Mouse (Mus musculus) forebrain, embryonic 11.5 days (tissue): ENCODE results near the gene Zdhhc20. TPM values are rescaled to one million over a fixed set of nuclear protein-coding genes. Genes with fewer than 3 reads are reported as not detected.

Source experiments
- ATAC-seq: fragments of 200-750 bp; cut with Nextera tagmentation; replicated peaks from 2 replicates; pipeline ENCODE4 v1.8.0; 2017; ENCODE audit warnings: moderate TSS enrichment; ENCODE audit not compliant: low FRiP score
- DNase-seq: peaks from one replicate; pipeline ENCODE4 v3.0.0-alpha.2; 2017; ENCODE audit warnings: low spot score
- H3K27ac ChIP-seq: fragments of 300-500 bp; sonication (generic); 2 replicates; pipeline ENCODE4 v1.5.1; 2014; ENCODE audit warnings: low read depth, low read length
- H3K27me3 ChIP-seq: fragments of 300-500 bp; sonication (generic); 2 replicates; pipeline ENCODE4 v1.6.1; 2014; ENCODE audit warnings: mild to moderate bottlenecking, low read length, mixed read lengths; ENCODE audit not compliant: control insufficient read depth, insufficient read depth
- H3K36me3 ChIP-seq: fragments of 300-500 bp; sonication (generic); 2 replicates; pipeline ENCODE4 v1.6.1; 2014; ENCODE audit warnings: mild to moderate bottlenecking, low read length, moderate library complexity, mixed read lengths; ENCODE audit not compliant: control insufficient read depth, insufficient read depth
- H3K4me1 ChIP-seq: fragments of 300-500 bp; sonication (generic); replicated peaks from 2 replicates; pipeline ENCODE4 v1.6.1; 2014; ENCODE audit warnings: low read length, mixed read lengths; ENCODE audit not compliant: control insufficient read depth, insufficient read depth
- H3K4me2 ChIP-seq: fragments of 300-500 bp; sonication (generic); 2 replicates; pipeline ENCODE4 v1.6.1; 2014; ENCODE audit warnings: low read depth, mild to moderate bottlenecking, low read length, moderate library complexity, mixed read lengths; ENCODE audit not compliant: severe bottlenecking
- H3K4me3 ChIP-seq: fragments of 300-500 bp; sonication (generic); 2 replicates; pipeline ENCODE4 v1.5.1; 2014; ENCODE audit warnings: low read depth, low read length
- H3K9ac ChIP-seq: fragments of 300-500 bp; sonication (generic); 2 replicates; pipeline ENCODE4 v1.6.1; 2014; ENCODE audit warnings: low read length
- H3K9me3 ChIP-seq: fragments of 300-500 bp; sonication (generic); 2 replicates; pipeline ENCODE4 v1.6.1; 2016; ENCODE audit warnings: low read length, mixed read lengths; ENCODE audit not compliant: control insufficient read depth
- WGBS: fragments of 180-500 bp; shearing (Covaris S2); extraction: QIAGEN DNeasy Blood & Tissue Kit; methylation state at CpG from one replicate; pipeline ENCODE4 v1.1.7; 2014; 5-methylcytosine and 5-hydroxymethylcytosine counted together
- microRNA-seq: library from miRNA; unstranded; fragments of <30 nt; microRNA quantifications from one replicate; pipeline ENCODE4, GENCODE M21; 2016; ENCODE audit not compliant: insufficient number of aligned reads
- polyA plus RNA-seq: library from polyadenylated mRNA; unstranded; fragments of >200 nt; fragmentation: Nextera tagmentation; extraction: Ambion mirVana; gene quantifications from 2 replicates; pipeline ENCODE4 v1.2.1, GENCODE M21; 2014

The Zdhhc20 gene
- polyA plus RNA-seq, 1 experiment from 2014 or later = 62.2 TPM

GRCm38 (mm10) chr14:57797551-57797950 is 92.5 kb downstream of the Zdhhc20 start:
- 12% methylated on average over 7 of the region's 7 CpGs for WGBS
- Histone ChIP-seq H3K36me3 (no peaks in the 10 kb centered on the region; the same call in 1 of the 2 replicates), H3K4me1 (peaks cover 4% of the 10 kb centered on the region; the same call in 1 of the 2 replicates), H3K4me2 (peak overlapping the region; percentile 51), H3K27me3 (no peaks in the 10 kb centered on the region), H3K4me3 (peak overlapping the region; percentile 69), H3K9ac (peak overlapping the region; percentile 3; the same call in 1 of the 2 replicates), H3K9me3 (no peaks in the 10 kb centered on the region), H3K27ac (no peak overlapping the region)
- peak; percentile 69; the same call in 1 of the 2 replicates for ATAC-seq
- no peak for DNase-seq

- Histone ChIP-seq H3K36me3 (no peaks in the 10 kb centered on the region), H3K9me3 (no peaks in the 10 kb centered on the region), H3K4me2 (no peak overlapping the region), H3K27me3 (no peaks in the 10 kb centered on the region), H3K4me1 (no peaks in the 10 kb centered on the region), H3K4me3 (no peak overlapping the region), H3K27ac (no peak overlapping the region), H3K9ac (no peak overlapping the region)
- no peak for ATAC-seq
- no peak for DNase-seq
- 88% methylated on average over 4 of the region's 4 CpGs for WGBS
Measured at GRCm38 (mm10) chr14:57791171-57791570, 98.9 kb downstream of the Zdhhc20 start.

- DNase-seq (no peak), ATAC-seq (no peak)
- H3K9me3 ChIP-seq = no peaks in the 10 kb centered on the region
- WGBS = 87% methylated on average over 9 of the region's 9 CpGs
- no peaks in the 10 kb centered on the region for H3K36me3 ChIP-seq
- no peak overlapping the region for H3K9ac ChIP-seq
- H3K4me3 ChIP-seq = no peak overlapping the region
- no peak overlapping the region for H3K27ac ChIP-seq
- no peak overlapping the region for H3K4me2 ChIP-seq
- no peaks in the 10 kb centered on the region for H3K4me1 ChIP-seq
- H3K27me3 ChIP-seq = no peaks in the 10 kb centered on the region
Measured at GRCm38 (mm10) chr14:57789759-57790158, 100.3 kb downstream of the Zdhhc20 start.

DNA sequence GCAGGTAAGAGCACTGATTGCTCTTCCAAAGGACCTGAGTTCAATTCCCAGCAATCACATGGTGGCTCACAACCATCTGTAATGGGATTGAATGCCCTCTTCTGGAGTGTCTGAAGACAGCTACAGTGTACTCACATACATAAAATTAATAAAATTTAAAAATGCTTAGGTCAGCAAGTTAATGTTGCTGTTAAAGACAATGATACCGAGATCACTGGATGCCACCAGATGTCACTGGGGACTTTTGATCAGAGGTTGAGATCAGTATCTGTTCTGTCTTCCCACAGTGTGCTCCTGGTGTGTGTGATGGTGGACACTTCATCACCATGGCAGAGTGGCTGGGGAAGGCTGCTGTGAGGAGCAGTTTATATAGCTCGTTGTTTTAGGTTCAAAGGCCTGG is 100.8 kb downstream of the Zdhhc20 start:
- no peaks in the 10 kb centered on the region for H3K36me3 ChIP-seq
- WGBS = 84% methylated on average over 2 of the region's 2 CpGs
- no peak overlapping the region for H3K4me3 ChIP-seq
- no peak overlapping the region for H3K4me2 ChIP-seq
- no peak for ATAC-seq
- H3K27ac ChIP-seq = no peak overlapping the region
- H3K9ac ChIP-seq = no peak overlapping the region
- H3K27me3 ChIP-seq = no peaks in the 10 kb centered on the region
- no peak for DNase-seq
- H3K9me3 ChIP-seq = no peaks in the 10 kb centered on the region
- H3K4me1 ChIP-seq = no peaks in the 10 kb centered on the region

- ATAC-seq (no peak), DNase-seq (no peak)
- no peaks in the 10 kb centered on the region for H3K4me1 ChIP-seq
- H3K36me3 ChIP-seq = no peaks in the 10 kb centered on the region
- H3K4me2 ChIP-seq = no peak overlapping the region
- H3K4me3 ChIP-seq = no peak overlapping the region
- no peak overlapping the region for H3K27ac ChIP-seq
- H3K9me3 ChIP-seq = no peaks in the 10 kb centered on the region
- H3K27me3 ChIP-seq = no peaks in the 10 kb centered on the region
- no peak overlapping the region for H3K9ac ChIP-seq
- 87% methylated on average over 4 of the region's 4 CpGs for WGBS
Measured at GRCm38 (mm10) chr14:57787406-57787805, 102.7 kb downstream of the Zdhhc20 start.

Small RNA genes within 50 kb of the gene (microRNA-seq; reads per million reads assigned to microRNA genes)
- gene Mir3077 = not detected

Other genes with a start within 250 kb of the Zdhhc20 start
- 35.6 and 39.1 TPM in 2 replicates for gene Xpo4, start 224.8 kb downstream of the Zdhhc20 start, polyA plus RNA-seq
- gene Gm49361, start 144.2 kb downstream of the Zdhhc20 start, polyA plus RNA-seq = not detected in 2 replicates
- gene Lats2, start 131.9 kb downstream of the Zdhhc20 start, polyA plus RNA-seq = 14.0 and 16.6 TPM in 2 replicates
- gene Sap18, start 92.1 kb downstream of the Zdhhc20 start, polyA plus RNA-seq = 24.1 and 25.9 TPM in 2 replicates
- gene Ska3, start 64.1 kb downstream of the Zdhhc20 start, polyA plus RNA-seq = 55.9 and 63.3 TPM in 2 replicates
- 124 and 131 TPM in 2 replicates for gene Mrpl57, start 64.0 kb downstream of the Zdhhc20 start, polyA plus RNA-seq
- gene Micu2, start 109.0 kb upstream of the Zdhhc20 start, polyA plus RNA-seq = 48.0 and 52.7 TPM in 2 replicates
- gene Fgf9, start 180.3 kb upstream of the Zdhhc20 start, polyA plus RNA-seq = 1.4 and 2.2 TPM in 2 replicates